ENCODE assay signal across 9 mouse cellular contexts in the genomic region with DNA sequence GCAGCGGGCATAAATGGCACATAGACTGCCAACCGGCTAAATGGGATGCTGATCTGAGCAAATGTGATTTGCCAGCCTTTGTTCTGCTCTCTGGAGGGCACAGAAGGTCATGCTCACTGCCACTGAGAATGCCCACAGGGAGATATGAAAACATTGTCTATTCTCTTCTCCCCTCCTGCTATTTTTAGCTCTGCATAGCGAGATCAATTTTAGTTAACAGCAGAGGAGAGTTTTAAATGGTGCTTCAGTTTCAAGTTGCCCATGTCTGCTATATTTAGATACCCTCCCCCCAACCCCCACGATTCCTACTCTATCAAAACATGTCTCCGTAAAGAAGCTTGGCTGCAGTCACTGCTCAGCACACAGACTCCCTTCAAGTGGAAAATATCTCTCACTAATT. TPM values are rescaled to one million over a fixed set of nuclear protein-coding genes. Genes with fewer than 3 reads are reported as not detected.
DNase-seq lines count a peak whose midpoint lies in the region; ATAC-seq and TF ChIP-seq lines count a peak whose summit lies in the region.
"Had no signal": no experiment of that assay in that cellular context is flagged by ENCODE, and none has a peak within 500 bp of the region (broad histone marks: within the 10 kb centered on the region; RNA-seq: fewer than 3 reads in every experiment).

No protein-coding gene starts in this region.

- 19% methylated on average over 5 of the region's 5 CpGs for WGBS in kidney, embryonic 15.5 days
- 7% methylated on average over 5 of the region's 5 CpGs for WGBS in heart, postnatal 0 days
- WGBS in midbrain, embryonic 16.5 days = 1% methylated on average over 5 of the region's 5 CpGs

- peak; percentile 60; the same call in 1 of the 2 replicates for ATAC-seq in kidney, embryonic 15.5 days (replicated peaks; ENCODE audit: low FRiP score)
- peak; percentile 76 for ATAC-seq in heart, postnatal 0 days (ENCODE audit: insufficient read depth, low read depth)
- peak; percentile 78 for ATAC-seq in midbrain, embryonic 16.5 days

- no peak for TF ChIP-seq CTCF in cortical plate, adult 2 months (IDR thresholded peaks at IDR 0.05; ENCODE audit: extremely low read depth, insufficient read depth, low read length)
- no peak for TF ChIP-seq CTCF in heart, postnatal 0 days (IDR thresholded peaks at IDR 0.05; ENCODE audit: low read depth)

- no peaks in the 10 kb centered on the region for H3K36me3 ChIP-seq in kidney, embryonic 15.5 days
- H3K36me3 ChIP-seq in heart, postnatal 0 days (replicated peaks; ENCODE audit: control insufficient read depth, insufficient read depth, low read length) = no peaks in the 10 kb centered on the region
- H3K36me3 ChIP-seq in midbrain, embryonic 16.5 days (ENCODE audit: control insufficient read depth, insufficient read depth, low read length) = no peaks in the 10 kb centered on the region

- H3K9ac ChIP-seq in kidney, embryonic 15.5 days = no peak overlapping the region
- H3K9ac ChIP-seq in heart, postnatal 0 days (replicated peaks; ENCODE audit: low read depth, low read length) = no peak overlapping the region
- no peak overlapping the region for H3K9ac ChIP-seq in midbrain, embryonic 16.5 days (ENCODE audit: low read depth, low read length)

- no peaks in the 10 kb centered on the region for H3K27me3 ChIP-seq in kidney, embryonic 15.5 days
- no peaks in the 10 kb centered on the region for H3K27me3 ChIP-seq in heart, postnatal 0 days (ENCODE audit: control insufficient read depth, insufficient read depth, low read length)
- H3K27me3 ChIP-seq in midbrain, embryonic 16.5 days (ENCODE audit: control insufficient read depth, insufficient read depth, low read depth, low read length) = no peaks in the 10 kb centered on the region
- H3K27me3 ChIP-seq: megakaryocyte, embryonic 14.5 days had no signal

- no peak for DNase-seq in kidney, adult 9 months
- peak; percentile 86 for DNase-seq in heart, postnatal 0 days (ENCODE audit: low spot score)
- DNase-seq in thymus, postnatal 14 days = no peak
- DNase-seq in kidney, adult 8-10 months = no peak
- no peak for DNase-seq in spleen, postnatal 36 days (ENCODE audit: low spot score in 2 of 2)

- peak; percentile 77 for TF ChIP-seq EP300 in heart, postnatal 0 days (IDR thresholded peaks at IDR 0.05; ENCODE audit: low read depth)

- no peak overlapping the region for H3K4me3 ChIP-seq in kidney, embryonic 15.5 days (replicated peaks)
- H3K4me3 ChIP-seq in cortical plate, adult 2 months (ENCODE audit: insufficient read depth, low read length) = no peak overlapping the region
- H3K4me3 ChIP-seq in heart, postnatal 0 days (ENCODE audit: low read depth, low read length) = no peak overlapping the region
- H3K4me3 ChIP-seq in midbrain, embryonic 16.5 days (ENCODE audit: low read depth, low read length) = no peak overlapping the region
- H3K4me3 ChIP-seq: megakaryocyte, embryonic 14.5 days had no signal

- no peaks in the 10 kb centered on the region for H3K9me3 ChIP-seq in kidney, embryonic 15.5 days (replicated peaks)
- no peaks in the 10 kb centered on the region for H3K9me3 ChIP-seq in heart, postnatal 0 days (replicated peaks; ENCODE audit: control insufficient read depth, low read length)
- H3K9me3 ChIP-seq in midbrain, embryonic 16.5 days (replicated peaks; ENCODE audit: control insufficient read depth, low read length, poor library complexity, severe bottlenecking) = no peaks in the 10 kb centered on the region
- H3K9me3 ChIP-seq: megakaryocyte, embryonic 14.5 days had no signal

- TF ChIP-seq POLR2A in cortical plate, adult 2 months (IDR thresholded peaks at IDR 0.05; ENCODE audit: extremely low read depth, insufficient read depth, low read length) = no peak

- H3K27ac ChIP-seq in kidney, embryonic 15.5 days = no peak overlapping the region; the same call in 1 of the 2 replicates
- peak overlapping the region; percentile 14; the same call in 1 of the 2 replicates for H3K27ac ChIP-seq in cortical plate, adult 2 months (ENCODE audit: insufficient read depth, low read length)
- peak overlapping the region; percentile 85 for H3K27ac ChIP-seq in heart, postnatal 0 days (ENCODE audit: low read depth)
- peak overlapping the region; percentile 86 for H3K27ac ChIP-seq in midbrain, embryonic 16.5 days (ENCODE audit: low read length)

- peaks cover 7% of the 10 kb centered on the region for H3K4me1 ChIP-seq in kidney, embryonic 15.5 days
- peaks cover 18% of the 10 kb centered on the region for H3K4me1 ChIP-seq in cortical plate, adult 2 months (ENCODE audit: control insufficient read depth, insufficient read depth, low read length)
- peaks cover 28% of the 10 kb centered on the region for H3K4me1 ChIP-seq in heart, postnatal 0 days (ENCODE audit: control insufficient read depth, insufficient read depth)
- H3K4me1 ChIP-seq in midbrain, embryonic 16.5 days (ENCODE audit: control insufficient read depth, insufficient read depth, low read length) = peaks cover 19% of the 10 kb centered on the region
- H3K4me1 ChIP-seq: megakaryocyte, embryonic 14.5 days had no signal

- 0 out of 2 replicates have a peak overlapping the region, but pooled peaks have one; percentile 4 for H3K4me2 ChIP-seq in kidney, embryonic 15.5 days
- H3K4me2 ChIP-seq in heart, postnatal 0 days (ENCODE audit: low read depth, low read length) = no peak overlapping the region
- peak overlapping the region; percentile 35 for H3K4me2 ChIP-seq in midbrain, embryonic 16.5 days (ENCODE audit: low read length)

RNA-seq across cellular contexts. Expression of gene Enpp5, which starts 52.2 kb away (rescaled TPM):
- 19.8 and 20.9 TPM in 2 replicates for polyA plus RNA-seq in kidney, embryonic 15.5 days (2015; fragmentation: Nextera tagmentation; extraction: Ambion mirVana)
- polyA plus RNA-seq in cortical plate, adult 2 months (2012; rRNA removed) = 204 and 216 TPM in 2 replicates
- total RNA-seq in heart, postnatal 0 days (2014; rRNA removed; ENCODE audit: low replicate concordance) = 7.3 and 13.4 TPM in 2 replicates
- 11.3 and 11.9 TPM in 2 replicates for polyA plus RNA-seq in heart, postnatal 0 days (2015; fragmentation: Nextera tagmentation; extraction: Ambion mirVana)
- 138 and 147 TPM in 2 replicates for polyA plus RNA-seq in midbrain, embryonic 16.5 days (2015; fragmentation: Nextera tagmentation; extraction: Ambion mirVana)
